Mouse (Mus musculus): ENCODE data around the gene Gm10134. TPM values are rescaled to one million over a fixed set of nuclear protein-coding genes. Genes with fewer than 3 reads are reported as not detected.
"Not testable (repeated sequence)": the region's sequence is repeated elsewhere in the genome, so short reads cannot be mapped to it uniquely, and the experiment has no call there.

Gene Gm10134
- total RNA-seq, 2 experiments from 2014 or later = 2.6 to 3.3 TPM

DNA sequence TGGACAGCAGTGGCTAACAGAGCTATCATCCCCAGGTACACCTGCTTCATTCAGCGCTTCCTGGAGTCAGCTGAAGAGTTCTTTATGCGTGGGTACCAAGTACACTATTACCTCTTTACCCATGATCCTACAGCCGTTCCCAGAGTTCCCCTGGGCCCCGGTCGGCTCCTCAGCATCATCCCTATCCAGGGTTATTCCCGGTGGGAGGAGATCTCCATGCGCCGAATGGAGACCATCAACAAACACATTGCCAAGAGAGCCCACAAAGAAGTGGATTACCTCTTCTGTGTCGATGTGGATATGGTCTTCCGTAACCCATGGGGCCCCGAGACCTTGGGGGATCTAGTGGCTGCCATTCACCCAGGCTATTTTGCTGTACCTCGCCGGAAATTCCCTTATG lies 1.2 kb upstream of the Gm10134 start:
- no peak for DNase-seq

DNA sequence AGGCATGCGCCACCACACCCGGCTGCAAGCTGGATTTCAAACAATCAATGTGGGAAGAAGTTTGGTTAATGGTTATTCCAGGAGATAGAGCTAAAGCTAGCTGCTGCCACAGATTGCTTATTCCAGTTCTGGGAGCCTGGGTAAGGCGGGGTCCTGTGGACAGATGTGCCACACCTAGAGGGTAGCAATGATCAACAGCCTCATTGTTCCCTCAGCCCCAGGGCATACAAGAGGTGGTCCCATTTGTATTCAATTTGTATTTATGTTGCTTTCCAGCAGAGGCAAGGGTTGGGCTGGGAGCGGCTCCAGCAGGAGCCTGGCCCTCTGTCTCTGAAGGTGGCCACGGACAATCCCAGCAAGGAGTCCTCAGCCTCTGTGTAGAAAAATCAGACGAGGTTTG lies 396 bp downstream of the Gm10134 start:
- DNase-seq = no peak

GRCm38 (mm10) chr2:28511600-28511999 lies 5.7 kb downstream of the Gm10134 start:
- not testable (repeated sequence) for DNase-seq

- peak; percentile 66 to 77 for DNase-seq
These were observed 7.0 kb downstream of the Gm10134 start, which contains the start of gene Ralgds for GRCm38 (mm10) chr2:28512798-28513401. Gene Ralgds, plus strand, starts transcription at chr2:28513125.

- DNase-seq = peak; percentile 32 to 54
These were observed 7.8 kb downstream of the Gm10134 start for GRCm38 (mm10) chr2:28513431-28514370.

GRCm38 (mm10) chr2:28514489-28514888 lies 8.6 kb downstream of the Gm10134 start:
- DNase-seq = peak; percentile 83 to 87

DNA sequence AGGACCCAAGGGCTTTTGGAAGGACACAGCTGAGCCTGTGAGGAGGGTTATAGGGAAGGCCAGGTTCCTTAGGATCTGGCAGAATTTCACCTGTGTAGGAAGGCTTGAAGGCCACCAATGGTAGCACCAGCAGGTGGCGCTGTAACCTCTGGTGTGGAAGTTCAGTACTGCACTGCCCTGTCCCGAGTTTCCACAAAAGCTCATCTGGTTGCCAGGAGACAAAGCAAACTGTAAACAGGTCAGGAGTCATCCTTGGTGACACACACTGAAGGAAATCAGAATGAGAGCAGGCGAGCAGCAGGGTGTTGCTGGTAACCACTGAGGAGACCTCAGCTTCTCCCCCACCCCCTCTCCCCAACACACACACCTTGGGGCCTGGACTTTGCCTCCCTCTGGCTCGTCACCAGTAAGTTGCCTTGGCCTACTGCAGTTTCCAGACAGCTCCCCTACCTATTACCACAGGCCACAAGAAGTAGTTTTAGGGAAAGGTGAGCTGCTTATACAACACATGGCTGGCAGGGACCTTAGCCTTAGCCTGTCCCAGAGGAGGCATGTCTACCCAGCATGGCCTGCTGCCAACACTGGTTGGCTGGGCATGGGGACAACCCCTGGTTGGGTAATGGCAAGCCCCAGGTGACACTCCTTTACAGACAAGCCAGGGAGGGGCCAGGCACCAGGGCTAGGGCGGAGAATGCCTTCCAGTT lies 11.5 kb downstream of the Gm10134 start:
- peak; percentile 88 to 91 for DNase-seq

- no peak for DNase-seq
These were observed 12.3 kb downstream of the Gm10134 start for GRCm38 (mm10) chr2:28518231-28518630.

GRCm38 (mm10) chr2:28520581-28520980 lies 14.7 kb downstream of the Gm10134 start:
- no peak for DNase-seq

GRCm38 (mm10) chr2:28521571-28522151 lies 15.8 kb downstream of the Gm10134 start:
- peak in 1 of 2 experiments; percentile 40 for DNase-seq

DNA sequence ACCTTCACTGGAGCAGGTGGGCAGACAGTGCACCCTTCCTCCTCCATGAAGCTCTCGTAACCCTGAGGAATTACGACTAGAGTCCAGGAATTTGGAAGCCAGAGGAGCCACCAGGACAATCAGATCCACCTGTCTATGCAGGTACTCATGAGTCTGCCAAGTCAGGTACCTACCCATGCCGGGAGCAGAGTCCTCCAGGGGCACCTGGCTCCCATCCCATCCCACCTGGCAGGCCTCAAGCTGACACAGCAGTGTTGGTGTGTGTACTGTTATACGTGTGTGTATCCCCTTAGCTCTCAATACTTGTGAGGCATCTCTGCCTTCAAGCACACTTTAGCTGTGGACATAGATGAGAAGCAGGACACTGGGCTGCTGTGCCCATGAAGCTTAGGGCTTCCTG lies 16.3 kb downstream of the Gm10134 start:
- no peak for DNase-seq

DNA sequence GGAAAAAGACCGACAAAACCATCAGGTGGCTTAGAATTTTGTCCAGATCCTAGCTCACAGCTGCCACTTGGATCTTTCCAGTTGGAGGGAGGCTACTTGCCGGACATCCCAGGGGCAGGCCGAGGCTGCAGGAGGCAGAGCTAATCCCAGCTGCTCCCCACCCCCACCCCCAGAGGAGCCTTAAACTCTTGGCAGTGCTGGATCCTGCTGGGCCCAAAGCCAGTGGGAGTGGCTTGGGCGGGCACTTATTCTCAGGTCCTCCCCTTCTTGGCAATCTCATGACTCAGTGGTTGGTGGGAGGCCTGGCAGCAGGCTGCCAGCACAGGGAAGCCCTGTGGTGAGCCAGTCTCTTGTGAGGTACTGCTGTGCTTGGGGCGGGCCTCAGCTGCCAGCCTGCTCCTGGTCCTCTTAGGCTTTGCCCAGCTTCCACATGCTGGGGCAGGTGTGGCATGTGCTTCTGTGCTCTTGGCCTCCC lies 17.8 kb downstream of the Gm10134 start:
- peak; percentile 94 for DNase-seq

DNA sequence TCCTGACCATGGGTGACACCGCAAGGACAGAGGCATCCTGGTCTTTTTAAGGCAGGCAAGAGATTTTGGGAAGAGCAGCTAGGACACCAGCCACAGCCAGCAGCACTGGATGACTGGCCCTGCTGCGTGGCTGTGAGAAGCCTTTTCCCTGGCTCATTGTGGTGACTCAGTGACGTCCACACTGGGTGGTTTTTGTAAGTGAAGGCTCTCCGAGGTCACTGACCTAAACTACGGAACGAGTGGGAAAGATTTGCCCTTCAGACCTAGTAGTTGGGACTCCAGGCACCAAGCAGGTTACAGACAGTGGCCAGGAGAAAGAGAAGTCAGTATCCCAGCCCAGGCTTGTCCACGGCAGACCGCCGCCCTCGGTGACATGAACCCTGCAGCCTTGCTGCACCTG lies 18.5 kb downstream of the Gm10134 start:
- peak; percentile 71 to 78 for DNase-seq

GRCm38 (mm10) chr2:28525219-28525942 lies 19.5 kb downstream of the Gm10134 start:
- peak; percentile 87 to 88 for DNase-seq

- no peak for DNase-seq
These were observed 20.3 kb downstream of the Gm10134 start for GRCm38 (mm10) chr2:28525943-28526876.

- no peak for DNase-seq
These were observed 21.8 kb downstream of the Gm10134 start for GRCm38 (mm10) chr2:28527436-28528353.

DNA sequence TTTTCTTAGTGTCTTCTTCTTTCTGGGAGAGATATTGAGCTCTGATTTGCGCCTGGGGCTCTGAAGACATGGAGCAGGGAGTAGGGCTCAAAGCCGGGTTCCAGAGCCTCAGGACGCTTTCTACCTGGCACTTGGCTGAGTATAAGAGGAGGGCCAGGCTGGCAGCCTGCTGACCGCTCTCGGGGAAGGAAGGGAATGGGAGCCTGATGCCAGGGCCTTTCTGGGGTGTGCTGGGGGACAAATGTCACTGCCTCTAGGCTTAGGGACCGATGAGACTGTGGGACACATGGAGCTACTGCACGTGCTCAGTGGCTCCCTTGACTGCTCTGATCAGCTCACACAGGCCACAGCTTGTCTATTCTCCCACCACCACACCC lies 22.4 kb downstream of the Gm10134 start:
- DNase-seq = no peak

DNA sequence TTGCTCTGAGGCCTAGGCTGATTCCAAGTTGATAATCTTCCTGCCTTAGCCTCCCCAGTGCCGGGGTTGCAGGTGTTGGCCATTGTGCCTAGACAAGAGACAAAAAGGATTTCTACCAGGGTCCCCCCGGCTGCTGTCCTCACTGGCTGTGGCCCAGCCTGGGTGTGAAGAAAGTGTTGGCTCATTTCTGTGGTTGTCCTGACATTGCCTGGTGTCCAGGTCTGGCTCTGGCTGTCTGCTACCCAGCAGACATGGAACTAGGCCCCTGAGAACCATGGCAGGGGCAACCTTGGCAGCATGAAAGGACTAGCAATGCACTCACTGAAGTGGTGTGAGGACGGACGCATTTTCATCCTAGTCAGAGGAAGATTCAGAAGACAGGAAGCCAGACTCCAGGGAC lies 24.0 kb downstream of the Gm10134 start:
- no peak for DNase-seq

GRCm38 (mm10) chr2:28530311-28530710 lies 24.4 kb downstream of the Gm10134 start:
- DNase-seq = no peak

All from adrenal gland, postnatal 36 days (tissue).